ENCODE assay signal across 11 mouse cellular contexts in the genomic region with DNA sequence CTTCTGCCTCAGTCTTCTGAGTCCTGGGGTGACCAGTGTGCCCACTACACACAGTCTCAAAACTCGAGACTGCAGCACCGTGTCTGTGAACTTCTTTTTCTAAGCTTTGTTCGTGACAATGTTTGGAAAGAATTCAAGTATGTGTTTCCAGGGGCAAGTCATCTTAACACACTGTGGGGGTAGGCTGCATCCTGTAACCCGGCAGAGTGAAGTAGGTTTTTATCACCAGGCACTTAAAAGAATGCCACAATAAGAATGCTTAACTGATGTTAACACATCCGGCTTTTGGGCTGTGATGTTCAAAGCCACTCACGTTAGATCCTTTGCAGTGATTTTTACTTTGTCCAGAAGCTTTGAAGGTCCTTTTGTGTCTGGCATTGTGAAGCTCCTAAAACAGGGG. TPM values are rescaled to one million over a fixed set of nuclear protein-coding genes. Genes with fewer than 3 reads are reported as not detected.
DNase-seq lines count a peak whose midpoint lies in the region; TF ChIP-seq lines count a peak whose summit lies in the region.
"Had no signal": no experiment of that assay in that cellular context is flagged by ENCODE, and none has a peak within 500 bp of the region (broad histone marks: within the 10 kb centered on the region; RNA-seq: fewer than 3 reads in every experiment).

No protein-coding gene starts in this region.

- WGBS in heart, embryonic 10.5 days: 24% methylated on average over 6 of the region's 6 CpGs

- H3K27ac ChIP-seq in heart, embryonic 10.5 days: peak overlapping the region; percentile 17; the same call in 1 of the 2 replicates
- peak overlapping the region; percentile 68 for H3K27ac ChIP-seq in cortical plate, adult 2 months (ENCODE audit: insufficient read depth, low read length)

- H3K4me1 ChIP-seq in heart, embryonic 10.5 days: peaks cover 7% of the 10 kb centered on the region
- no peaks in the 10 kb centered on the region for H3K4me1 ChIP-seq in cortical plate, adult 2 months (ENCODE audit: control insufficient read depth, insufficient read depth, low read length)

- no peak for TF ChIP-seq POLR2A in cortical plate, adult 2 months (IDR thresholded peaks at IDR 0.05; ENCODE audit: extremely low read depth, insufficient read depth, low read length)

- no peaks in the 10 kb centered on the region for H3K27me3 ChIP-seq in heart, embryonic 10.5 days (ENCODE audit: insufficient read depth, poor library complexity, severe bottlenecking)

- no peak overlapping the region for H3K4me3 ChIP-seq in heart, embryonic 10.5 days
- H3K4me3 ChIP-seq in cortical plate, adult 2 months (ENCODE audit: insufficient read depth, low read length): no peak overlapping the region
- H3K4me3 ChIP-seq: myocyte had no signal

- no peaks in the 10 kb centered on the region for H3K9me3 ChIP-seq in heart, embryonic 10.5 days

- no peaks in the 10 kb centered on the region for H3K36me3 ChIP-seq in heart, embryonic 10.5 days

- DNase-seq in heart, embryonic 10.5 days (ENCODE audit: low spot score): no peak
- DNase-seq in heart, adult 9 months (ENCODE audit: low spot score in 2 of 2): no peak
- DNase-seq in kidney, postnatal 10 days: peak; percentile 8
- DNase-seq in kidney, postnatal 4 days: no peak
- peak; percentile 74 for DNase-seq in 3T3-L1 (ENCODE audit: low read depth, low spot score)
- no peak for DNase-seq in retina, postnatal 1 day
- DNase-seq in left cerebral cortex, adult 8-10 months (ENCODE audit: low spot score in 2 of 2): no peak
- DNase-seq: adrenal gland, postnatal 10 days; layer of hippocampus, postnatal 36 days had no signal

- no peak for TF ChIP-seq CTCF in cortical plate, adult 2 months (IDR thresholded peaks at IDR 0.05; ENCODE audit: extremely low read depth, insufficient read depth, low read length)

RNA-seq across cellular contexts. Expression of gene Dhx40, which starts 20.9 kb away (rescaled TPM):
- 14.4 and 19.7 TPM in 2 replicates for polyA plus RNA-seq in heart, embryonic 10.5 days (2016; fragmentation: Nextera tagmentation; extraction: Ambion mirVana)
- 11.1 TPM in 2 replicates for polyA plus RNA-seq in cortical plate, adult 2 months (2012; rRNA removed)
- 10 to 100 TPM; 20.0 to 23.2 (median 20.8) TPM for total RNA-seq in left cerebral cortex, adult 8-10 months (2022)

Comparison
In these comparisons a context has a peak if more than half of its experiments do, and no peak if none do; other contexts are left out.
1. DNase-seq: peak in kidney, postnatal 10 days (single experiment) and 3T3-L1 (single experiment); none in heart, embryonic 10.5 days (single experiment), heart, adult 9 months (0 of 2), kidney, postnatal 4 days (0 of 2), retina, postnatal 1 day (single experiment) and left cerebral cortex, adult 8-10 months (0 of 2).